Mouse (Mus musculus) T-helper 2 cell (primary cell): Measurements from ENCODE around the gene Itpkb.
"Not testable (repeated sequence)": the region's sequence is repeated elsewhere in the genome, so short reads cannot be mapped to it uniquely, and the experiment has no call there.

Source experiments
- in situ Hi-C: fragments of 300-600 bp; cut with MboI, MseI; formaldehyde crosslinking; loops from one replicate; pipeline ENCODE4 v1.15.1; 2025; ENCODE audit warnings: high pct_unique_total_duplicates

Gene Itpkb

DNA sequence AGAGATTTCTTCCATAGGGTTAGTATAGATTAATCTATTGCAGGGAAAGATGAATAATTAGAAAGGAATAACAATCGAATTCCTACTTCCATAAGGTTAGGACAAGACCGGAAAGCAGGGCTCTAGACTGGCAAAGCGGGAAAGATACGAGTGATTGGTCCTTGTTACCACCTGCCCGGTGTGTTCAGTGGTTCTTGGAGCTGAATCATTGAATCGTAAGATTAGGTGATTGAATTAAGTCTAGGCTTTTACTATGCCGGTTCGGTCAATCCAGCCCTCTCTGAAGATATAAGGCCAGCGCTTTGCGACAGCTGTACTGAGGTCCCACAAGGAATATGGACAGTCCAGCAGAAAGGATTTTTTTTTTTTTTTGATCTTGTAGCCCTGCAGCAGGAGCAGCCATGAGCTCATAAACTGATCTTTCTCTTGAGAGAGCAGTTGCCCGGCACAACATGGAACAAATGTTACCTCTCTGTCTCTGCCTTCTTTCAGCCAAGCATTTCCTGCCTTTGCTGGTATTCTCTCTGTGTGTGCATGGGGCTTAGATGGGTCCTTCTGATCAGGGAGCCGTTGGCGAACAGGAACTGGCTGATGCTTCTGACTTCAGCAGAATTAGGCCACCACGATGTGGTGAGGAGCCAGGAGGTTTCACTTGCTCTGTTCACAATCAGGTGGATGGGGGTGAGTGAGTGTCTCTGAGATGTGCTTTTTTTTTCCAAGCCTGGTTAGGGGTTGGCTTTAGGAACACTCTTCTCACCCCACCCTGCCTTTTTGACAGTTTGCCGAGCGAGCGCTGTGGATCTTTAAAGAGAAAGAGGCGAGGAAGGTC lies 35.9 kb downstream of the Itpkb start:
- in situ Hi-C loops: no loop called here

DNA sequence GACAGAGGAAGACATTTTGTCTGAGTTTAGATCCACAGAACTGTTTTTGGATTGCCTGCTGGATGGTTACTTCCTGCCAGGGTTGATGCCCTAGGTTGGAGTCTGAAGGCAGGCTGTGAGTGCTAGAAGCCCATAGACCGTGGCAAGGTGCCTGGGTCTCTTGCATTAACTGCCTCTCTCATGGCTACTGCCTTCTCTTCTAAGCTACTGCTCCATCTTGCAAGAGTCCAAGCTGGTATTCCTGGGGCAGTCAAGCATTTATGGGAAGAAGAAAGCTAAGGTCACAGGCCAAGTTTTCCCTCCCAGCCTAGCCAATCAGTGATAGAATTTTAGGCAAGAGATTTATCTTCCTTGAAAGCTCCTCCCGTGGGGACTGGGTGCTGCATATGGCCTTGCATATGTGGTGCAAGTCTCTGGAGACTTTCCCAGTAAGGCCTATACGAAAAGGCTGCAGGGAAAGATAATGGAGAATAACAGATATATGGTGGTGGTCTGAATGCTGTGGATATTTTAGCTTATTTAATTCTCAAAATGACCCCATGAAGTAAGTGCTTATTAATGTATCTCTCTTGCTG lies 36.8 kb downstream of the Itpkb start:
- in situ Hi-C loops: no loop called here

DNA sequence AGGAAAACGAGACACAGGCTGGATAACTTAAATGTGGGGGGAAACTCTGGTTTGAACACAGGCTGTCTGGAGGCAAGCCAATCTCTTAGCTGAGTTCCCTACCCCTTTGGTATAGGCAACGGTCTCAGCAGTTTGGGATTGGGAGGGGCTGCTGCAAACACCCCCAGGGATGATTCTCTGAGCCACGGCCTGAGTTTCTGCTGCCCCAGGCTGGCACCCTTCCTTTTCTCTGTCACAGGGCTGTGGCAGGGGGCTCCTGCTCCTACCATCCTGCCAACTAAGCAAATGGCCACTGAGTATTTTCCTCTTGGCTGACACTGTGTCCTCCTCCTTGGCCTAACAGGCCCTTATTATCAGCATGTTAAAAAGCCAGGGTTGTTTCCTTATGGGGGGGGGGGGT lies 37.3 kb downstream of the Itpkb start:
- in situ Hi-C loops: no loop called here

DNA sequence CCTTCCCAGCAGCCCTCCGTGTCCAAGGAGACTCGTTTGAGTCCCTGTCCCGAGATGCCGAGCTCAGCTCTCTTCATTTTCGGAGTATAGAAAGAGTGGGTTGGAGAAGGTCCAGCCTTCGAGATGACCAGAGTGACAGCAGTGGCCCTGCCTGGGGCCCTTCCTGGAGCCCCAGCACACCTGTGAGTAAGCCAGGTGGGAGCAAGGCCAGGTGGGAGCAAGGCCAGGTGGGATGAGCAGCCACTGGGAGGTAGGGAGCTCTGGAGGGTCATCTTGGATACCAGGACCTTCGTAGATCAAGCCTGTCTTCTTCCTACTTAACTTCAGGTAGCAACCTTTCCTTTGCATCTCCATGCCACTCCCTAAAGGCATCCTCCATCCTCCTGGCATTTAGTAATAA lies 37.8 kb downstream of the Itpkb start:
- in situ Hi-C loops: no loop called here

DNA sequence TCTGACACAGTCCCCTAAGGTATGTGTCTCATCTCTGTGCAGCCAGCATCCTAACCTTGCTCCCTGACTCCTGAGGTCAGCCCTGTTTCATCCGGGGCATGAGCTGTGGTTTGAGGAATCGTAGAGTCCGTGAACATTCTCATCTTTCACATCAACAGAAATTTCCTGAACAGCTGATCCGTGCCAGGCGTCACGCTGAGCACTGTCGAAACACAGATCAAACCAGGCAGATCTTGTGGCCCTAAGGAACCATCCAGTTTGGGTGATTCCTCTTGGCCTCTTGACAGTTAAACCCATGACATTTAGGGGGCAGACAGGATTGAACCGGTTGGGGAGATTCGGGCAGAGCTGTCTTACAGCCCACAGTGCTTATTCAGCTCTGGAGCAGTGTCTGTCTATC lies 38.4 kb downstream of the Itpkb start:
- in situ Hi-C loops: no loop called here

DNA sequence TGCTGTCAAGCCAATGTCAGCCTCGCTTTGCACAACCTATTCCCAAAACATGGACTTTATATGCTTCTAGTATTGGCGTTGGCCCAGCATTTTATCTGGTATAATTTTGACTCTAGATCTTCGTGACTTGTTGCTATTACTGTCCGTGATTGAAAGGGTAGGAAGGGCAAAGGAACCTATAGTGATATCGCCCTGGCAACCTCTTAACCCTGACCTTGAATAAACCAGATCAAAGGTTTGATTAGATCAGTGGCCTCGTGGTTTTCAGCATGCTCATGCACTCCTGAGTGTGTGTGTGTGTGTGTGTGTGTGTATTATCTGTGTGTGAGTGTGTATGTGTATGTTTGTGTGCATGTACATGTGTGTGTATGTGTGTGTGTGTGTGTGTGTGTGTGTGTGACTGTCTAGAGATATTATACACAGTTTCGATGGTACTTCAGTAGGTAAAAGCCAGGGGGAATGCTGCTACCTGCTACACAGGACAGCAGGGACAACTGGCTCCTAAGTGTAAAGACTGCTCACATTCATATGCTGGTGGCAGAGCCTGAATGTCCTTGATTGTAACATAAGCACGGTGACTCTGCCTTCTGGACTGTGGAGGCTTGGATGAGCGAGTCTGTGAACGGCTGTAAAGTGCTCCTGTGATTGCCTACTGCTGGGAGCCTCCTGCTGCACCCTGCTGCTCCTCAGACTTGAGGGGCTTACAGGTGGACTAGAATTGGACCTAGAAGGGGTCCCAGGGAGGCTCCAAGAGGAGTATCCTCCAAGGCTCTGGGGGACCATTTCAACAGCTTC lies 40.8 kb downstream of the Itpkb start:
- in situ Hi-C loops: no loop called here

DNA sequence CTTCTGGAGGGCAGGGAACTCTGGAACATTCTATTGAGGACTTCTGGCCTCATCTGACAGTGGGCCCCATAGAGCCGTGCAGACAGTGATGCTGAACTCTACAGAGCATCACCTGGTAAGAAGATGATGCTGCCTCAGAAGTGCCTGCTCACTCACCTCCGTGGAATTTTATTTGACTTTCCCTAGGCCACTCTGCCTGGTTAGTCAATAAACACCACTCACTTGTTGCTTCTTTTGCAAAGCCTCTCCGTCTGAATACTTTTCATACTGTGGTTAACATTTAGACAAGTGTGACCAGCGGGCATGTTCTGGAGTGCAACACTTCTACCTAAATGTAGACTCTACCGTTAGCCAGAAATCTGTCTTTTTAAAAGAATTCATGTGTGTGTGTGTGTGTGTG lies 42.0 kb downstream of the Itpkb start:
- in situ Hi-C loops: not testable (repeated sequence)

DNA sequence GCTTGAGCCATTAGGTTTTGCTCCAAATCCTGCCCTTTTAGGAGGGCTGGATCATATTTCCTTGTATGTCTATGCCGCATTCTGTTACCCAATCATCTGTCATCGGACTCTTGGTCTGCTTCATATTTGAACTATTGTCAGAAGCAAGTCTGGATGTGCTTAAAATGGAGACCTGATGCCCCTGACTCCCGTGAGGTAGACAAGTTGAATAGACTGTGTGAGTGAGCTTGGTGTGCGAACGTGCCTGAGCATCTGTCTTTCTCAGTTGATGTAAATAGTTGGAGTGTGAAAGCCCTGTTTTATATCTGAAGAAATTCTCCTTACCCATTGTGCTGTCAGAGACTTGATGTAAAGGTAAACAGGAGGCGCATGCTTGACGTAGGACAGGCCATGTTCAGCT lies 46.3 kb downstream of the Itpkb start:
- in situ Hi-C loops: no loop called here

DNA sequence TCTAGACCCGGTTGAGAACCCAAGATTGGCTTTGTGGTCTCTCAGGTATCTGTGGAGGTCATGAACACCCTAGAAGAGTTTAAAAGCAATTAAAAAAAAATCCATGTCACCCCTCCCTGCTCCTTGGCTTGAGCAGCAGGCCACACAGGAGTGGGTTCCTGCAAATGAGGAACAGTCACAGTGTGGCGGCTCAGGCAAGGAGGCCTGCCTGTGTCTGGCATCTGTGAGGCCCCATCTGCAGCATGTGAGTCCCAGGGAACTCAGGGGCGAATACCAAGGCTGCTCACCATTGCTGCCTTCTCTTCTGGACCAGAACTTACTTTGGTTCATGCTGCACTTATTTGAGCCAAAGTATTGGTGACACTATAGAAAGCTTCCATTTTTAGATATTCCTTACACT lies 49.3 kb downstream of the Itpkb start:
- in situ Hi-C loops: no loop called here

DNA sequence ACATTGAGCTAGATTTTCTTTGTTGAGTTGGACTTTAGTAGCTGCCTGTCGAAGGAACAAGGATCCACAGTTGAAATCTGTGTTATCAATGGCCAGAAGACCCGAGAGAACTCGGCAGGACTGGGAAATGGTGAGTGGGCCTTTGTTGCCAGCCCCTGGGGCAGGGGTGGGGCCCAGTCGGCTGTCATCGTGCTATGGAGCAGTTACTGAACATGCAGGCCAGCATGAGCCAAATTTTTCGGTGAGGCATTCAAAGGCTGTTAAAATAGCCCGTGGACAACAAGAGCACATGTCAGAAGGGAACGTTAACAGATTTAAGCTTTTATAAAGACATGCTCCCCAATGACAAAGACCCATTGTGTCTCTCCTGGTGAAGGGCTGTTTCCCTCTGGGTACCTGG lies 52.1 kb downstream of the Itpkb start:
- in situ Hi-C loops: no loop called here

DNA sequence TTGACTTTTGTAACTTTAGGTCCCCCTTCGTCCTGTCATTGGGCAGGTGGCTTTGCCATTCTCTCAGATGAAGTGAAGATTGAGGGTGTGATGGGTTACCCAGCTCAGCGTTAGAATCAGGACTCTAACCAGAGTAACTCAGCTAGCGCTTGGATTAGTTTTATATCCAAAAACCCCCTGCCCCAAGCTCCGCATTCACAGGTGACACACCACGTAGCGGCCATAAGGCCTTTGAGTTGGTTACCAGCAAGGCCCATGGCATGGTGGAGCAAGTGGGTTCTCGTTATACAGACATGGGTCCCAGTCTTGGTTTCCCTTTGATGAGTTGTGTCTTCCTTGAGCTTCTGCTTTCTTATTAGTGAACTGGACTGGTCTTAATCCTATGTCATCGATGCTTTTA lies 53.6 kb downstream of the Itpkb start:
- in situ Hi-C loops: no loop called here

DNA sequence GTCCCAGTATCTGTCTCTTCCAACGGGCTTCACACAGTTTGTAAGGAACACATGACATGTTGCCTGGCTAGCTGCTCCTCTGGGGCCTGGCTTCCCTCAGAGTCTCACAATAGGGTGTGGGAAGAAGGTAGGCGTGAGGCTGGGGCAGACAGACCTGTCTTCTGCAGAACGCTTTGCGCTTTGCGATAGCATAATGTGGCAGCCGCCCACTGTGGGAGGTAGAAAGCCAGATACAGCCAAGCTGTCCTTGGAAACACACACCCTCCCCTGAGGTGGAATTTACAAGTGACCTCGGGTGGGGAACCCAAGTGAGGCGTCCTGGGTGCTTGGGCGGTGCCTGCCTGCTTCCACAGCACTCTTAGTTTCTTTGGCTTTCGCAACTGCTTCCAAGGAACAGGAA lies 54.2 kb downstream of the Itpkb start:
- in situ Hi-C loops: no loop called here

DNA sequence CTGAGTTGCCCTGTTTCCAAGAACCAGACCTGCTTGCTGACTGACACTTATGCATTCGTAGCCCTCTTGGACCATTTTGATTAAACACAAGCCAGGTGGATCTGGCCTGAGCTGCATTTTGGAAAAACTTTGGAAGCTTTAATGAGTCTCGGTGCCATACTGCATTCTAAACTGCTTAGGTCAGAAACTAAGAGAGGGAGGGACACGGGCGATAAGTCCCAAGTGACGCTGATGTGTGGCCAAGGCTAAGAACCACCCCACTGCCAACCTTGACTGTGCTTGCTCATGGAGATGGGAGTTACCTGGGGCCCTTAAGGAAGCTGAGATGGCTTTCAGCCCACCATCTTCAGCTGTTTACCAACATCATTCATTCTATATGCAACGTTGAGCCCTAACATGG lies 55.0 kb downstream of the Itpkb start:
- in situ Hi-C loops: no loop called here

DNA sequence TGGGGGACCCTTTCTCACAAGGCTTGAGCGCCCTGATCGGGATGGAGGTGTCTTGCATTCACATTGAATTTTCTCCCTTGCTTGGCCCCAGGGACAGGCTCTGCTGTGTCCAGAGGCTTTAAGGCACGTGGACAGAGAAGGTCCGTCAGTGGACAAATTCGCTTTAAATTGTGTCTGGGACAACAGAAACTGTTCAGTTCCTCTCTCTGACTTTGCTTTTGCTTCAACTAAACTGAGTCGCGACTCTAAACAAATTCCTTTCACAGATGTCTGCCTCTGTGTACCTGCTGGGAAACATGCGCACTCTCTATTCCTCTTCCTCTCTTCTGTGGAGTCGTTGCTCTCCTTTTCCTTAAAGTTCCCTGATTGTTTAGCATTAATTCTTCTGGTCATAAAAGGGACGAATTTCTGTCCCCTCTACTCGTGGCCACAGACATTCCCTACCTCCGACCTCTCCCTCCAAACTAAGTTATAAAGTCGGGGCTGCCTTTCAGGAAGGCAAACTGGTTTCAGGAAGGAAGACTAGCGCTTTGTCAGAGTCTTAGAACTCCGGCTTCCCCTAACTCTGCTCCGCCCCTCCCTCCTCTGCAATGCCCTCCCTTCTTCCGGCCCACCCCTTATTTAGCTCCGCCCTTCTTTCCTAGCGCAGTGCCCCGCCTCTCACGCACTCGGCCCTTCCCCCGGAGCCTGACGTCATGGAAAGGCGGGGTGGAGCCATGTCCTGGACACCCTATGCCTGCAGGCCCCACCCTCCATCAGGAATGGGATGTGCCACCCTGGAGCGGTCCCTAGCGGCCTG lies 56.9 kb downstream of the Itpkb start:
- in situ Hi-C loops: no loop called here

DNA sequence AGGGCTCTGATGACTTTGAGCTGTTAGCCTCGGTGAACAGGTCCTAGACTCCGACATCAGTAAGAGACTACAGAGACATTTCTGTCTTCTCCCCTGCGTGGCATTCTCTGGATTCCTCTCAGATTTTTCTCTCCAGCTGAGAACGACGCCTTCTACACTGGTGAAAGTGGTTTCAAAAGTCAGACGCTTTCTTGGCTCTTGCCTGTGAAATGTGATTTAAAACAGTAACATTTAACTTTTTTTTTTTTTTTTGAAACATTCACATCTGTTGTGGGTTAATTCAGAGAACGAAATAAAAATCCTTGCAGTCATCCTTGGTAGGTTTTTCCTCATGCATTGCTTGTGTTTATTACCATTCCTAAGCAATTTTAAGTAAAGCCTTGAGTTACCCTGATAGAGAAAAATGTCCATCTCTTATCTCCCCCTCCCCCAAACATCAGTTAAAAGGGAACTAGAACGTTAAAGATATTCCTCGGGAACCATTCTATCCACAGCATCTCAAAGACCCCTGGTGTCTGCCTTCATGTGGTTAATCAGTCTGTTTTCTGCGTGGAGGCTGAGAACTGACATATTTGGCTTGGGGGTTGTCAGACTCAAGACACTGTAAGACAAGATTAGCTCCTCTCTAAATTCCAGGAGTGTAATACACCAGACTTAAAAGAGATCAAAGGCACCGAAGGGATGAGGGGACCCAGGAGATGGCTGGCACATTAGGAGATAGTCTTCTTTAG lies 57.6 kb downstream of the Itpkb start:
- in situ Hi-C loops: no loop called here

DNA sequence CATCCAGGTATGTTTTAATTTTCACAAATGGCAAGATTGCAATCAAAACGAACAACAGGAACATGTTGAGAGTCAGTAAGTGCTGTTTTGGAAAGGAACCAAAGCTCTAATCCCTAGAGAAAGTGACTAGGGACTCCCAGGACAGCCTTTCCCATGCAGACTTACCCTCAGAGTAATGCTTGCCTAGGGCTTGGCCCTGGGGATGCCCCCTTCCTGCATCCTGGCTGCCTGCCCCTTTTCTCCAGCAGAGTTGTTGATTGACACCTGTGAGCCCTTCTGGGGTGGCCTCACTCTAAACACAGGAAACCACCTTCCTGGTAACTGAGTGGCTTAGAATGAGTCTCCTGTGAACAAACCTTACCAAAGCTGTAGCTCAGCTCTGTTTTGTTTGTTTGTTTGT lies 58.2 kb downstream of the Itpkb start:
- in situ Hi-C loops: no loop called here

DNA sequence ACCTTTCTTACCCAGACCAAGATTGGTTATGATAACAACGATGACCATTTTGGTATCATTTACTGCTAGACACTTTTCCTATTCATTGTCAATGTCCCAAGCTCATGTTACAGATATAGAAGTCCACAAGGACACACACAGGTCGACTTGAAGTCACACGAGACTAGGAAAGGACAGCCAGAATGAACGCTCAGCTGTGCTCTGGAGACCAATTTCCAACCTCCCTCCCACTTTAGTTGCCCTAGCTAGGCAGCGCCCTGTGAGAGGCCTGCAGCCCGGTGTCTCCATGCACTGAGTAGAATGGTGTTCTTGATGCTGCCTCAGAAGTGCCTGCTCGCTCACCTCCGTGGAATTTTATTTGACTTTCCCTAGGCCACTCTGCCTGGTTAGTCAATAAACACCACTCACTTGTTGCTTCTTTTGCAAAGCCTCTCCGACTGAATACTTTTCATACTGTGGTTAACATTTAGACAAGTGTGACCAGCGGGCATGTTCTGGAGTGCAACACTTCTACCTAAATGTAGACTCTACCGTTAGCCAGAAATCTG lies 59.0 kb downstream of the Itpkb start:
- in situ Hi-C loops: not testable (repeated sequence)

DNA sequence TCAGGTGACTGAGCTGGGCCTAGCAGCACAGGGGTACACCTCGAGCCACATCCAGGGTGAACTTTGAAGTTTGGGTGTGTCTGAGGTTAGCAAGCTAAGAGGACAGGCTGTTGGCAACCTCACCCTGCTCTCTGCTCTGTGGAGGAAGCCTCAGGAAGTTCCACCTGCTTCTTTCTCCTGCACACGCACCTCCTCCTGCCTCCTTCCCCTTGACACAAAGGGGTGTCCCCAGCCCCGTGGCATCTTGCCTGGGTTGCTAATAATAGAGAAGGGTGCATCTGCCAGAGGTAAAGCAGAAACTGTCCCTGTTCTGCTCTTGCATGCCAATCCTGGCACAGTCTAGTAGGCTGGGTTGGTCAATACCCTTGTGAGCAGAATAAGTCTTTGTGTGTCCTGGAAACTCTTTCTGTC lies 60.0 kb downstream of the Itpkb start:
- in situ Hi-C loops: no loop called here

DNA sequence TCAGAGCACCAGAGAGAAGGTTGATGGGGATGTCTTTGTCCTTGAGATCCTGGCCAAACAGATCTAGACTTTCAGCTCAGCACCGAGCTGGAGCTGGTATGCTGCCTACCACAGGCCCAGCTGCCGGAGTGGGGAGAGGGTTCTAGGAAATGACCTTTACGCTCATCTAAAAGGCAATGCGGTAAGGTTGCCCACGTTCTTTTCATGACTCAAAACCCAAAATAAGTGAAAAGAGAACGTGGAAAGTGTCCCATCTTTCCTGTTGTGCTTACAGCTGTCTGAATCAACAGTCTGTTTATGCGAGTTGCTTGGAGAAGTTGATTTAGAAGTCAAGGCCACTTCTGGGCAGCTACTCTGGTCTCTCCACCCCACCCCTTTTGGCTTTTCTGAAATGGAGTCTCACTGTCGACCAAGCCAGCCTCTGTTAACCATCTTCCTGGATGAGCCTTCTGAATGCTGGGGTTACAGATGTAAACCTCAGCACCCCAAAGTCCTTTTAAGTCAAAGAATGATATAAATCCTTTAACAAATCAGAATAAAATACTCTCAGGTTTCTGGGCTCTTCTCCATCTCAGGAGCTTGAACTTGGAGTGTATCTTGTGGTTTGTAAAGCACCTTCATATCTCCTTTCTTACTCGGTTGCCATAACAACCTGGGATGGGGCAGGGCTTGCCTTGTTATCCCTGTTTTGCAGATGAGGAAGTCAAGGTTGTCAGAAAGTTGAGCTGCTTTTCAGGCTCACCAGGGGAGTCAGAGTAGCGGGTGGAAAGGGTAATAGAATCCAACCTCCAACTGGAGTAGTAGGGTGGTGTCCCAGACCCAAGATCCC lies 60.7 kb downstream of the Itpkb start:
- in situ Hi-C loops: no loop called here

DNA sequence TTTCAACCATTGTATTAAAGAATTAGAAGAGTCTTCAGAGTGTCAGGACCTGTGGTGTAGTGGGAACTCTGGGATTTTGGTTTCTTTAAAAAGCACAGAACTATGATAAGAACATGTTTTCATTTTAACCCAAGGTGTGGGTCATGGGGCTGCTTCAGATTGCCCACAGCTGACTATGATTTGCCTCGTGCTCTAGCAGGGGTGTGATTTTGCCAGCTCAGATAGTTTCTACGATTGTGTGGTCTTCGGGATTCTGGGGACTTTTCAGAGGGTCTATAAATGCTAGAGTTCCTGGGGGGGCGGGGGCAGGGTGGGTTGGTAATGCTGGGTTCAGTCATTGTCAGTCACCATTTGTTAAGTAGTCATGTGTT lies 61.3 kb downstream of the Itpkb start:
- in situ Hi-C loops: no loop called here
